Mouse (Mus musculus): Measurements from ENCODE around the gene Fig4. TPM values are rescaled to one million over a fixed set of nuclear protein-coding genes. Genes with fewer than 3 reads are reported as not detected.

The Fig4 gene
- total and polyA plus RNA-seq, 3 experiments: 21.4 to 27.4 TPM; not detected in 1

- H3K4me3 ChIP-seq (ENCODE audit: control insufficient read depth in 1 of 2, insufficient read depth in 1 of 2, low read depth in 2 of 2, low read length in 2 of 2): no peak overlapping the region
- H3K36me3 ChIP-seq (ENCODE audit: control insufficient read depth in 1 of 2, insufficient read depth in 2 of 2, low read length in 2 of 2): no peaks in the 10 kb centered on the region
- no peak overlapping the region for H3K27ac ChIP-seq (ENCODE audit: control insufficient read depth, low read depth, low read length)
- H3K4me1 ChIP-seq (ENCODE audit: control insufficient read depth in 1 of 2, insufficient read depth in 2 of 2, low read length in 2 of 2): no peaks in the 10 kb centered on the region
- no peaks in the 10 kb centered on the region for H3K79me2 ChIP-seq (ENCODE audit: control insufficient read depth, insufficient read depth, low read length, poor library complexity)
- no peaks in the 10 kb centered on the region for H3K27me3 ChIP-seq (ENCODE audit: control insufficient read depth in 1 of 2, insufficient read depth in 2 of 2, low read length in 2 of 2)
- H3K9me3 ChIP-seq (replicated peaks; ENCODE audit: insufficient read depth, low read length): no peaks in the 10 kb centered on the region
- no peak overlapping the region for H3K9ac ChIP-seq (ENCODE audit: control insufficient read depth, low read depth, low read length, poor library complexity, severe bottlenecking)
- TF ChIP-seq TBP (IDR thresholded peaks at IDR 0.05; ENCODE audit: low read depth, low read length): no peak
- no peak for TF ChIP-seq GABPA (IDR thresholded peaks at IDR 0.05; ENCODE audit: low read depth, low read length)
- TF ChIP-seq USF2 (IDR thresholded peaks at IDR 0.05; ENCODE audit: borderline replicate concordance in 1 of 2, insufficient read depth in 1 of 2, low read depth in 1 of 2, low read length in 2 of 2): no peak
- TF ChIP-seq ZMIZ1 (IDR thresholded peaks at IDR 0.05; ENCODE audit: low read depth, low read length): no peak
- TF ChIP-seq KAT2A (conservative IDR thresholded peaks at IDR 0.05; ENCODE audit: low read depth, low read length): no peak
- no peak for TF ChIP-seq USF1 (IDR thresholded peaks at IDR 0.05; ENCODE audit: low read depth, low read length)
- TF ChIP-seq NRF1 (IDR thresholded peaks at IDR 0.05; ENCODE audit: insufficient read depth, low read depth, low read length, poor library complexity, severe bottlenecking): no peak
- TF ChIP-seq JUND (IDR thresholded peaks at IDR 0.05; ENCODE audit: low read depth, low read length): no peak
- no peak for TF ChIP-seq POLR2A (IDR thresholded peaks at IDR 0.05; ENCODE audit: control insufficient read depth in 1 of 2, insufficient read depth in 1 of 2, low read depth in 1 of 2, low read length in 2 of 2, poor library complexity in 1 of 2)
- no peak for TF ChIP-seq HCFC1 (IDR thresholded peaks at IDR 0.05; ENCODE audit: low read depth, low read length)
- TF ChIP-seq TAL1 (IDR thresholded peaks at IDR 0.05; ENCODE audit: low read length): no peak
- TF ChIP-seq ZNF384 (IDR thresholded peaks at IDR 0.05; ENCODE audit: low read depth, low read length): no peak
- no peak for TF ChIP-seq SIN3A (IDR thresholded peaks at IDR 0.05; ENCODE audit: low read length)
- no peak for TF ChIP-seq ELF1 (IDR thresholded peaks at IDR 0.05; ENCODE audit: low read depth, low read length)
- DNase-seq (ENCODE audit: low read depth, low spot score): no peak
Observed at GRCm38 (mm10) chr10:41163108-41163507, 140.0 kb downstream of the Fig4 start.

GRCm38 (mm10) chr10:41157296-41157695, 145.8 kb downstream of the Fig4 start:
- no peak overlapping the region for H3K27ac ChIP-seq (ENCODE audit: control insufficient read depth, low read depth, low read length)
- no peak for DNase-seq (ENCODE audit: low read depth, low spot score)
- no peak overlapping the region for H3K4me3 ChIP-seq (ENCODE audit: control insufficient read depth in 1 of 2, insufficient read depth in 1 of 2, low read depth in 2 of 2, low read length in 2 of 2)
- H3K9me3 ChIP-seq (replicated peaks; ENCODE audit: insufficient read depth, low read length): no peaks in the 10 kb centered on the region
- no peaks in the 10 kb centered on the region for H3K79me2 ChIP-seq (ENCODE audit: control insufficient read depth, insufficient read depth, low read length, poor library complexity)
- H3K9ac ChIP-seq (ENCODE audit: control insufficient read depth, low read depth, low read length, poor library complexity, severe bottlenecking): no peak overlapping the region
- H3K27me3 ChIP-seq (ENCODE audit: control insufficient read depth in 1 of 2, insufficient read depth in 2 of 2, low read length in 2 of 2): no peaks in the 10 kb centered on the region
- TF ChIP-seq USF1 (IDR thresholded peaks at IDR 0.05; ENCODE audit: low read depth, low read length) (no peak), MAZ (IDR thresholded peaks at IDR 0.05; ENCODE audit: low read depth, low read length) (no peak), CTCF (IDR thresholded peaks at IDR 0.05 in 2 of 3, conservative IDR thresholded peaks at IDR 0.05 in 1 of 3; ENCODE audit: control insufficient read depth in 1 of 3, insufficient read depth in 1 of 3, low read depth in 2 of 3, low read length in 3 of 3, poor library complexity in 1 of 3, severe bottlenecking in 1 of 3) (no peak), ELF1 (IDR thresholded peaks at IDR 0.05; ENCODE audit: low read depth, low read length) (no peak), POLR2A (IDR thresholded peaks at IDR 0.05; ENCODE audit: control insufficient read depth in 1 of 2, insufficient read depth in 1 of 2, low read depth in 1 of 2, low read length in 2 of 2, poor library complexity in 1 of 2) (no peak), MAFK (IDR thresholded peaks at IDR 0.05; ENCODE audit: borderline replicate concordance, low read depth, low read length) (no peak), ZC3H11A (IDR thresholded peaks at IDR 0.05; ENCODE audit: low read depth, low read length) (no peak), RAD21 (IDR thresholded peaks at IDR 0.05; ENCODE audit: low read depth, low read length) (no peak), NELFE (IDR thresholded peaks at IDR 0.05; ENCODE audit: low read depth, low read length) (no peak), MYC (IDR thresholded peaks at IDR 0.05; ENCODE audit: low read depth, low read length) (no peak), MYB (IDR thresholded peaks at IDR 0.05; ENCODE audit: low read depth, low read length) (no peak), RCOR1 (IDR thresholded peaks at IDR 0.05; ENCODE audit: low read depth, low read length) (no peak)
- H3K36me3 ChIP-seq (ENCODE audit: control insufficient read depth in 1 of 2, insufficient read depth in 2 of 2, low read length in 2 of 2): no peaks in the 10 kb centered on the region
- peaks cover 0 to 8% of the 10 kb centered on the region in 2 experiments; a peak in 2 of 4 replicates for H3K4me1 ChIP-seq (ENCODE audit: control insufficient read depth in 1 of 2, insufficient read depth in 2 of 2, low read length in 2 of 2)
